Comparison of ENCODE assay signal across 16 mouse cellular contexts in the genomic region with DNA sequence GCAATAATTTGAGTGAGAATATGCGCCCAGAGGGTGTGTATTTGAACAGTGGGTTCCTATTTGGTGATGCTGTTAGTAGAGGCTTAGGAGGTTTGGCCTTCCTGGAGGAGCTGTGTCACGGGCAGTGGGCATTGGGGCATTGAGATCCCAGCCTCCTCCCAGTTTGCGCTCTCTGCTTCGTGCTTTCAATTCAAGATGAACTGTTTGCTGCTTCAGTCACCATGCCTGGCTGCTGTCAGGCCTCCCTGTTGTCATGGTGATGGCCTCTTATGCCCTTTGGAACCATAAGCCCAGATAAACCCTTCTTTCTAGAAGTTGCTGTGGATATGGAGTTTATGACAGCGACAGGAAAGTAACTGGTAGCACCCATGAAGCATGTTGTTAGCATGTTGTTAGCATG. TPM values are rescaled to one million over a fixed set of nuclear protein-coding genes. Genes with fewer than 3 reads are reported as not detected.
A peak's percentile ranks its signal among the peaks of the same experiment; 100 is the strongest.
DNase-seq lines count a peak whose midpoint lies in the region; ATAC-seq and TF ChIP-seq lines count a peak whose summit lies in the region.
"Had no signal": no experiment of that assay in that cellular context is flagged by ENCODE, and none has a peak within 500 bp of the region (broad histone marks: within the 10 kb centered on the region; RNA-seq: fewer than 3 reads in every experiment).

No protein-coding gene starts in this region.

- H3K9me3 ChIP-seq in forebrain, embryonic 14.5 days (replicated peaks; ENCODE audit: control insufficient read depth, low read length) = no peaks in the 10 kb centered on the region
- H3K9me3 ChIP-seq in forebrain, embryonic 11.5 days (ENCODE audit: control insufficient read depth, low read length) = no peaks in the 10 kb centered on the region
- H3K9me3 ChIP-seq in hindbrain, postnatal 0 days (ENCODE audit: low read length) = no peaks in the 10 kb centered on the region
- no peaks in the 10 kb centered on the region for H3K9me3 ChIP-seq in midbrain, embryonic 16.5 days (replicated peaks; ENCODE audit: control insufficient read depth, low read length, poor library complexity, severe bottlenecking)
- no peaks in the 10 kb centered on the region for H3K9me3 ChIP-seq in limb, embryonic 10.5 days (replicated peaks)
- H3K9me3 ChIP-seq: embryonic facial prominence, embryonic 10.5 days; liver, embryonic 13.5 days had no signal

- no peaks in the 10 kb centered on the region for H3K36me3 ChIP-seq in forebrain, embryonic 14.5 days (ENCODE audit: control insufficient read depth, insufficient read depth, low read length)
- H3K36me3 ChIP-seq in forebrain, embryonic 11.5 days (ENCODE audit: control insufficient read depth, insufficient read depth, low read length) = no peaks in the 10 kb centered on the region
- no peaks in the 10 kb centered on the region for H3K36me3 ChIP-seq in hindbrain, postnatal 0 days (ENCODE audit: insufficient read depth, low read length)
- no peaks in the 10 kb centered on the region for H3K36me3 ChIP-seq in midbrain, embryonic 16.5 days (ENCODE audit: control insufficient read depth, insufficient read depth, low read length)
- H3K36me3 ChIP-seq in limb, embryonic 10.5 days = no peaks in the 10 kb centered on the region
- H3K36me3 ChIP-seq: liver, embryonic 13.5 days had no signal

- H3K27me3 ChIP-seq in forebrain, embryonic 14.5 days (replicated peaks; ENCODE audit: control insufficient read depth, insufficient read depth, low read length) = no peaks in the 10 kb centered on the region
- no peaks in the 10 kb centered on the region for H3K27me3 ChIP-seq in forebrain, embryonic 11.5 days (ENCODE audit: control insufficient read depth, insufficient read depth, low read length)
- no peaks in the 10 kb centered on the region for H3K27me3 ChIP-seq in hindbrain, postnatal 0 days (ENCODE audit: insufficient read depth, low read length)
- no peaks in the 10 kb centered on the region for H3K27me3 ChIP-seq in midbrain, embryonic 16.5 days (ENCODE audit: control insufficient read depth, insufficient read depth, low read depth, low read length)
- no peaks in the 10 kb centered on the region for H3K27me3 ChIP-seq in limb, embryonic 10.5 days (ENCODE audit: low read depth, poor library complexity, severe bottlenecking)
- H3K27me3 ChIP-seq: liver, embryonic 13.5 days had no signal

- no peak overlapping the region for H3K9ac ChIP-seq in forebrain, embryonic 14.5 days (ENCODE audit: low read length)
- no peak overlapping the region for H3K9ac ChIP-seq in forebrain, embryonic 11.5 days (ENCODE audit: low read length)
- no peak overlapping the region for H3K9ac ChIP-seq in hindbrain, postnatal 0 days (replicated peaks; ENCODE audit: low read length)
- H3K9ac ChIP-seq in midbrain, embryonic 16.5 days (ENCODE audit: low read depth, low read length) = no peak overlapping the region
- H3K9ac ChIP-seq: liver, embryonic 13.5 days had no signal

- H3K4me2 ChIP-seq in forebrain, embryonic 14.5 days (ENCODE audit: low read length) = no peak overlapping the region
- H3K4me2 ChIP-seq in forebrain, embryonic 11.5 days (ENCODE audit: low read depth, low read length, severe bottlenecking) = no peak overlapping the region
- H3K4me2 ChIP-seq in hindbrain, postnatal 0 days (ENCODE audit: low read depth, low read length) = no peak overlapping the region
- H3K4me2 ChIP-seq in midbrain, embryonic 16.5 days (ENCODE audit: low read length) = no peak overlapping the region
- H3K4me2 ChIP-seq: liver, embryonic 13.5 days had no signal

- ATAC-seq in forebrain, embryonic 14.5 days = 0 out of 2 replicates have a peak, but pooled peaks have one; percentile 6
- no peak for ATAC-seq in forebrain, embryonic 11.5 days (replicated peaks; ENCODE audit: low FRiP score)
- peak; percentile 41; the same call in 1 of the 2 replicates for ATAC-seq in hindbrain, postnatal 0 days
- ATAC-seq in midbrain, embryonic 16.5 days = no peak

- no peak overlapping the region for H3K4me3 ChIP-seq in forebrain, embryonic 14.5 days (ENCODE audit: low read depth, low read length)
- H3K4me3 ChIP-seq in forebrain, embryonic 11.5 days (ENCODE audit: low read depth, low read length) = no peak overlapping the region
- no peak overlapping the region for H3K4me3 ChIP-seq in hindbrain, postnatal 0 days (ENCODE audit: low read length)
- no peak overlapping the region for H3K4me3 ChIP-seq in midbrain, embryonic 16.5 days (ENCODE audit: low read depth, low read length)
- no peak overlapping the region for H3K4me3 ChIP-seq in limb, embryonic 10.5 days
- H3K4me3 ChIP-seq: embryonic facial prominence, embryonic 10.5 days; liver, embryonic 13.5 days; myocyte had no signal

- 65% methylated on average over 5 of the region's 5 CpGs for WGBS in forebrain, embryonic 14.5 days
- 58% methylated on average over 5 of the region's 5 CpGs for WGBS in forebrain, embryonic 11.5 days
- 24% methylated on average over 5 of the region's 5 CpGs for WGBS in hindbrain, postnatal 0 days
- whole genome bisulfite sequencing in midbrain, embryonic 16.5 days = 24% methylated on average over 5 of the region's 5 CpGs
- WGBS in limb, embryonic 10.5 days = 77% methylated on average over 5 of the region's 5 CpGs

- no peak for TF ChIP-seq CTCF in hindbrain, postnatal 0 days (IDR thresholded peaks at IDR 0.05; ENCODE audit: low read depth)

- peaks cover 10% of the 10 kb centered on the region; the same call in 1 of the 2 replicates for H3K4me1 ChIP-seq in forebrain, embryonic 14.5 days (ENCODE audit: control insufficient read depth, insufficient read depth, low read length)
- no peaks in the 10 kb centered on the region; the same call in 1 of the 2 replicates for H3K4me1 ChIP-seq in forebrain, embryonic 11.5 days (replicated peaks; ENCODE audit: control insufficient read depth, insufficient read depth, low read length)
- H3K4me1 ChIP-seq in hindbrain, postnatal 0 days (ENCODE audit: insufficient read depth, low read length) = peaks cover 17% of the 10 kb centered on the region
- peaks cover 24% of the 10 kb centered on the region for H3K4me1 ChIP-seq in midbrain, embryonic 16.5 days (ENCODE audit: control insufficient read depth, insufficient read depth, low read length)
- H3K4me1 ChIP-seq in limb, embryonic 10.5 days = peaks cover 7% of the 10 kb centered on the region; the same call in 1 of the 2 replicates
- H3K4me1 ChIP-seq: liver, embryonic 13.5 days had no signal

- DNase-seq in forebrain, embryonic 14.5 days (ENCODE audit: low spot score) = no peak
- no peak for DNase-seq in forebrain, embryonic 11.5 days (ENCODE audit: low spot score)
- DNase-seq in hindbrain, postnatal 0 days (ENCODE audit: low spot score) = peak; percentile 43
- peak; percentile 5 for DNase-seq in yolk sac, embryonic 10.5 days (ENCODE audit: low spot score)
- no peak for DNase-seq in limb, embryonic 10.5 days (ENCODE audit: low spot score)
- no peak for DNase-seq in testis, postnatal 10 days (ENCODE audit: low spot score)
- no peak for DNase-seq in adrenal gland, postnatal 4 days (ENCODE audit: low spot score in 2 of 2)
- DNase-seq: adrenal gland, postnatal 25 days; cerebellum, adult 18-20 months; gastrocnemius, postnatal 25 days; liver, embryonic 13.5 days; lung, postnatal 36 days; thymus, adult 18-20 months had no signal

- H3K27ac ChIP-seq in forebrain, embryonic 14.5 days (ENCODE audit: low read depth, low read length) = 0 out of 2 replicates have a peak overlapping the region, but pooled peaks have one; percentile 2
- H3K27ac ChIP-seq in forebrain, embryonic 11.5 days (ENCODE audit: low read depth, low read length) = no peak overlapping the region
- H3K27ac ChIP-seq in hindbrain, postnatal 0 days = peak overlapping the region; percentile 26; the same call in 1 of the 2 replicates
- H3K27ac ChIP-seq in midbrain, embryonic 16.5 days (ENCODE audit: low read length) = peak overlapping the region; percentile 90
- no peak overlapping the region for H3K27ac ChIP-seq in limb, embryonic 10.5 days
- H3K27ac ChIP-seq: embryonic facial prominence, embryonic 10.5 days; liver, embryonic 13.5 days had no signal

RNA-seq across cellular contexts. Expression of gene Plekhh2, which starts 40.5 kb away (rescaled TPM):
- 0.88 and 1.3 TPM in 2 replicates for polyA plus RNA-seq in forebrain, embryonic 14.5 days (2014; fragmentation: Nextera tagmentation; extraction: Ambion mirVana)
- 3.2 and 3.5 TPM in 2 replicates for polyA plus RNA-seq in forebrain, embryonic 11.5 days (2014; fragmentation: Nextera tagmentation; extraction: Ambion mirVana)
- total RNA-seq in hindbrain, postnatal 0 days (2014; rRNA removed) = 2.6 and 3.7 TPM in 2 replicates
- polyA plus RNA-seq in hindbrain, postnatal 0 days (2015; fragmentation: Nextera tagmentation; extraction: Ambion mirVana) = 1.3 and 1.6 TPM in 2 replicates
- 1.9 and 2.3 TPM in 2 replicates for polyA plus RNA-seq in midbrain, embryonic 16.5 days (2015; fragmentation: Nextera tagmentation; extraction: Ambion mirVana)
- 3.9 and 5.0 TPM in 2 replicates for polyA plus RNA-seq in limb, embryonic 10.5 days (2016; fragmentation: Nextera tagmentation; extraction: Ambion mirVana)
- total RNA-seq in adrenal gland, postnatal 4 days (2021) = 10 to 100 TPM; 12.0 to 13.7 TPM

Comparison
In these comparisons a context has a peak if more than half of its experiments do, and no peak if none do; other contexts are left out.
1. ATAC-seq: peak in forebrain, embryonic 14.5 days (single experiment) and hindbrain, postnatal 0 days (single experiment); none in forebrain, embryonic 11.5 days (single experiment) and midbrain, embryonic 16.5 days (single experiment).
2. H3K27ac ChIP-seq: peak in forebrain, embryonic 14.5 days (single experiment), hindbrain, postnatal 0 days (single experiment) and midbrain, embryonic 16.5 days (single experiment); none in forebrain, embryonic 11.5 days (single experiment) and limb, embryonic 10.5 days (single experiment).
3. DNase-seq: peak in hindbrain, postnatal 0 days (single experiment) and yolk sac, embryonic 10.5 days (single experiment); none in forebrain, embryonic 14.5 days (single experiment), forebrain, embryonic 11.5 days (single experiment), limb, embryonic 10.5 days (single experiment), testis, postnatal 10 days (single experiment) and adrenal gland, postnatal 4 days (0 of 2).